Mouse (Mus musculus): Measurements from ENCODE around the gene Carnmt1.
A peak's percentile ranks its signal among the peaks of the same experiment; 100 is the strongest.

GRCm38 (mm10) chr19:18631644-18632219, 38.8 kb upstream of the Carnmt1 start, which contains the start of the genes Ostf1 and Nmrk1:
- no peak for TF ChIP-seq CTCF (IDR thresholded peaks at IDR 0.05; ENCODE audit: borderline replicate concordance, insufficient read depth, low read depth, low read length)
- peak; percentile 86 for TF ChIP-seq POLR2A (IDR thresholded peaks at IDR 0.05; ENCODE audit: borderline replicate concordance, insufficient read depth, low read length)

Measured in cerebellum, adult 2 months (tissue).